Mouse (Mus musculus): ENCODE measurements around the gene Gm9936.

- no peak for TF ChIP-seq CTCF (IDR thresholded peaks at IDR 0.05; ENCODE audit: low read depth, low read length)
- TF ChIP-seq POLR2A (IDR thresholded peaks at IDR 0.05; ENCODE audit: insufficient read depth, low read length): no peak
- TF ChIP-seq EP300 (IDR thresholded peaks at IDR 0.05; ENCODE audit: insufficient read depth, low read depth, low read length): no peak
Observed at GRCm38 (mm10) chr5:114888995-114889394, 30.5 kb upstream of the Gm9936 start.

All from ES-Bruce4 (cell line).